Mouse (Mus musculus): ENCODE results near the gene Sh3bgrl. TPM values are rescaled to one million over a fixed set of nuclear protein-coding genes. Genes with fewer than 3 reads are reported as not detected.

Gene Sh3bgrl
- total and polyA plus RNA-seq, 2 experiments from 2014 or later: 116 to 157 TPM

DNA sequence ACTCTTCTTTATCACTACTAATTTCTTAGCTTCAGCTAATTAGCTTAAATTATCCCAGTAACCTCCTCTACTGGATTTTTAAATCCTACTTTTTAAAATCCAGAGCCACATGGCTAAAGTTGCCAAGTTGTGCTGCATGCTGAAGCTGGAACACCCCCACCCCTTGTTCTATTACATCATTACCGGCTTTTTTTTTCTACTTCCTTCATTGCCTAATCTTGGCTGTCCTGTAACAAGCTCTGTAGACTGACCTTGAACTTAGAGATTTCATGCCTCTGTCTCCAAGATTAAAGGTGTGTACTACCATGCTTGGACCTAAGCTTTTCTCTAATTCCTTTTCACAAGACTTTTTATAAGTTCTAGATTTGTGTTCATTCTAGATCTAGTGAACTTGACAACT is 133.6 kb downstream of the Sh3bgrl start:
- no peak for DNase-seq (ENCODE audit: low spot score)
- no peak overlapping the region for H3K27ac ChIP-seq (ENCODE audit: low read depth, low read length)
- 94% methylated on average over 1 of the region's 1 CpGs for WGBS
- TF ChIP-seq CTCF (IDR thresholded peaks at IDR 0.05): no peak
- no peak for ATAC-seq (ENCODE audit: low FRiP score)
- H3K9me3 ChIP-seq (ENCODE audit: low read length): no peaks in the 10 kb centered on the region
- H3K4me3 ChIP-seq (ENCODE audit: low read depth, low read length): no peak overlapping the region
- no peak overlapping the region for H3K4me2 ChIP-seq (ENCODE audit: low read depth, low read length, poor library complexity, severe bottlenecking)
- no peaks in the 10 kb centered on the region for H3K36me3 ChIP-seq (ENCODE audit: insufficient read depth, low read length)
- no peak overlapping the region for H3K9ac ChIP-seq (replicated peaks; ENCODE audit: low read length, poor library complexity, severe bottlenecking)
- H3K4me1 ChIP-seq (ENCODE audit: insufficient read depth, low read length): no peaks in the 10 kb centered on the region
- H3K27me3 ChIP-seq (ENCODE audit: insufficient read depth, low read length): no peaks in the 10 kb centered on the region

DNA sequence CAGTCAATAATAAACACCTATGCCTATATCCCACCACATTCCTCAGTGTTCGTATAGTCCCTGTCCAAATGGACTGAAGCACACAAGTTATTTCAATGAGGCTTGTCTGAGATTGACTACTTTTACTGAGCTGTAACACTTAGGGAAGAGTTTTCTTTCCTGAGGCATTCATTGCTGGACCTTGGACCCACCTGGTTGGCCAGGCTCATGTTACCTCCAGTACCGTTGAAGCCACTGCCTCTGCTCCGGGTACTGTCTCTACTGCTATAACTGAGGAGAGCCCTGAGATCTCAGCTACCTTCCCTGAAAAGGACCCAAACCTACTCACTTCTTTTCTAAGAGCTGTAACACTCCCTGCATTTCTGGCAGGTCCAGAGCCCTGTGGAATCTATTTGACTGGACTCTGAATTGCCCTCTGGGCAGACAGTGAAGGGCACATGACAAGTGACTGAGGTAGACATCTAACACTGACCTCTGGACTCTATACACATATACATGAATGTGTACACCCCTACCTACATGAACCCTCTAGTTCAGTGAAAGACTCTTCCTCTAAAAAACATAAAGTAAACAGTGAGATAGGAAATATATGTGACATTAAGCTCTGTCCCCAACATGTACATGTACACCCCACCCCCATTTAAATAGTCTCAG is 140.3 kb downstream of the Sh3bgrl start:
- WGBS: 92% methylated on average over 3 of the region's 3 CpGs
- Histone ChIP-seq H3K9ac (replicated peaks; ENCODE audit: low read length, poor library complexity, severe bottlenecking) (no peak overlapping the region), H3K4me1 (ENCODE audit: insufficient read depth, low read length) (no peaks in the 10 kb centered on the region), H3K36me3 (ENCODE audit: insufficient read depth, low read length) (no peaks in the 10 kb centered on the region), H3K4me3 (ENCODE audit: low read depth, low read length) (no peak overlapping the region), H3K27me3 (ENCODE audit: insufficient read depth, low read length) (no peaks in the 10 kb centered on the region), H3K9me3 (ENCODE audit: low read length) (no peaks in the 10 kb centered on the region), H3K27ac (ENCODE audit: low read depth, low read length) (no peak overlapping the region), H3K4me2 (ENCODE audit: low read depth, low read length, poor library complexity, severe bottlenecking) (no peak overlapping the region)
- ATAC-seq (ENCODE audit: low FRiP score) (no peak), DNase-seq (ENCODE audit: low spot score) (no peak)
- no peak for TF ChIP-seq CTCF (IDR thresholded peaks at IDR 0.05)

DNA sequence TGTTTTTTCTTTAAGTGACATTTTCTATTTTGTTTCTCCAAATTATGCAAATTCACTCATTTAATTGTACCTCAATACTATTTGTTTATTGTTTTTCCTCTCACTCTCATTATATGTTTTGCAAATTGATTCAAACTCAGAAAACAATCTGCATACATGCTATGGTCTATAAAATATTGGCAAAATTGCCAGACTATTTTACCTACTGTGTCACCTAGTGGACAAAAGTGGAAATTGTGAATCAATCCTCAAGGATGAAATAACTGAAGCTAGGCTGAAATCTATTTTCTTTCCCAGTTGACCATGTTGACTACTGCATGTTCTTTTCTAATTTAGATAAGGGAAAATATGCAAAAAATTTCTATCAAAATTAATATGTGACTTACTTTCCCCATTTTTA is 143.0 kb downstream of the Sh3bgrl start:
- peak; percentile 70 for TF ChIP-seq CTCF (IDR thresholded peaks at IDR 0.05)
- Histone ChIP-seq H3K27me3 (ENCODE audit: insufficient read depth, low read length) (no peaks in the 10 kb centered on the region), H3K36me3 (ENCODE audit: insufficient read depth, low read length) (no peaks in the 10 kb centered on the region), H3K9me3 (ENCODE audit: low read length) (no peaks in the 10 kb centered on the region), H3K4me3 (ENCODE audit: low read depth, low read length) (no peak overlapping the region), H3K9ac (replicated peaks; ENCODE audit: low read length, poor library complexity, severe bottlenecking) (no peak overlapping the region), H3K4me1 (ENCODE audit: insufficient read depth, low read length) (no peaks in the 10 kb centered on the region), H3K4me2 (ENCODE audit: low read depth, low read length, poor library complexity, severe bottlenecking) (no peak overlapping the region), H3K27ac (ENCODE audit: low read depth, low read length) (no peak overlapping the region)
- peak; percentile 26 for DNase-seq (ENCODE audit: low spot score)
- ATAC-seq (ENCODE audit: low FRiP score): no peak

Other genes with a start within 250 kb of the Sh3bgrl start
- 0.82 and 0.99 TPM in 2 replicates for gene Hmgn5, start 82.0 kb upstream of the Sh3bgrl start, total RNA-seq (2014; rRNA removed)
- 9.4 and 12.1 TPM in 2 replicates for gene Hmgn5, start 82.0 kb upstream of the Sh3bgrl start, polyA plus RNA-seq (2015; fragmentation: Nextera tagmentation; extraction: Ambion mirVana)
- gene Gm6377, start 101.4 kb downstream of the Sh3bgrl start, total RNA-seq (2014; rRNA removed): 0.05 and 0.28 TPM in 2 replicates
- 0.10 and 0.37 TPM in 2 replicates for gene Gm6377, start 101.4 kb downstream of the Sh3bgrl start, polyA plus RNA-seq (2015; fragmentation: Nextera tagmentation; extraction: Ambion mirVana)

All from midbrain, postnatal 0 days (tissue).